Mouse (Mus musculus) adrenal gland, postnatal 10 days (tissue): ENCODE results near the gene Acsm3. TPM values are rescaled to one million over a fixed set of nuclear protein-coding genes. Genes with fewer than 3 reads are reported as not detected.
"Not testable (repeated sequence)": the region's sequence is repeated elsewhere in the genome, so short reads cannot be mapped to it uniquely, and the experiment has no call there.

ENCODE experiments used
- DNase-seq: peaks from one replicate; pipeline ENCODE4 v3.0.0; 2021; ENCODE audit warnings: mixed read lengths
- long read RNA-seq, 2 experiments: library from polyadenylated mRNA; stranded (forward); transcript quantifications; one replicate each; pipeline ENCODE4 v2.0.0; 2021
- total RNA-seq, 2 experiments: library from RNA; stranded (reverse); gene quantifications; 2 replicates each; pipeline ENCODE4 v1.2.3; 2021

The Acsm3 gene
- total RNA-seq, result 10 to 100 TPM; 23.5 to 31.0 TPM
- long read RNA-seq, experiment 1, transcript Acsm3-203 (15 exons, 2,557 nt), result major isoform, 11 of 27 reads
- long read RNA-seq, experiment 1, transcript Acsm3-201 (15 exons, 2,651 nt), result minor isoform, 7 of 27 reads
- long read RNA-seq, experiment 1, partial matches to known transcripts, result 2 of 27 reads
- long read RNA-seq, experiment 1, other reads (novel, unspliced or antisense), result 7 of 27 reads
- long read RNA-seq, experiment 2, partial matches to known transcripts, result 1 of 8 reads
- long read RNA-seq, experiment 2, other reads (novel, unspliced or antisense), result 3 of 8 reads

- DNase-seq, result peak; percentile 37
These were observed at the start of gene Acsm3 for GRCm38 (mm10) chr7:119760527-119760951. TSS of gene Acsm3 (plus strand) at chr7:119760923.

- DNase-seq, result no peak
These were observed 46.6 kb upstream of the Acsm3 start for GRCm38 (mm10) chr7:119714111-119714510.

GRCm38 (mm10) chr7:119720253-119720946, 40.3 kb upstream of the Acsm3 start, which contains the start of gene Thumpd1:
TSS of gene Thumpd1 (minus strand) at chr7:119720798.
- DNase-seq, result peak; percentile 96

- DNase-seq, result no peak
These were observed 39.8 kb upstream of the Acsm3 start for GRCm38 (mm10) chr7:119720947-119721310.

- DNase-seq, result no peak
These were observed 33.1 kb upstream of the Acsm3 start for GRCm38 (mm10) chr7:119727621-119728020.

- DNase-seq, result peak; percentile 30
These were observed 29.5 kb upstream of the Acsm3 start for GRCm38 (mm10) chr7:119731262-119731661.

- no peak for DNase-seq
These were observed 21.8 kb upstream of the Acsm3 start for GRCm38 (mm10) chr7:119738877-119739276.

- DNase-seq, result not testable (repeated sequence)
These were observed 20.8 kb upstream of the Acsm3 start for GRCm38 (mm10) chr7:119739798-119740468.

- peak; percentile 49 for DNase-seq
These were observed 16.4 kb upstream of the Acsm3 start for GRCm38 (mm10) chr7:119744321-119744720.

- peak; percentile 36 for DNase-seq
These were observed 14.9 kb upstream of the Acsm3 start for GRCm38 (mm10) chr7:119745869-119746268.

GRCm38 (mm10) chr7:119748761-119749160, 12.0 kb upstream of the Acsm3 start:
- DNase-seq, result no peak

- DNase-seq, result peak; percentile 43
These were observed 10.8 kb upstream of the Acsm3 start for GRCm38 (mm10) chr7:119749942-119750341.

- no peak for DNase-seq
These were observed 7.0 kb upstream of the Acsm3 start for GRCm38 (mm10) chr7:119753696-119754095.

- no peak for DNase-seq
These were observed 1.5 kb downstream of the Acsm3 start for GRCm38 (mm10) chr7:119762166-119762697.

- DNase-seq, result no peak
These were observed 3.7 kb downstream of the Acsm3 start for GRCm38 (mm10) chr7:119764377-119764776.

- DNase-seq, result no peak
These were observed 6.3 kb downstream of the Acsm3 start for GRCm38 (mm10) chr7:119766996-119767395.

- no peak for DNase-seq
These were observed 9.2 kb downstream of the Acsm3 start for GRCm38 (mm10) chr7:119769895-119770294.

GRCm38 (mm10) chr7:119783453-119783852, 22.7 kb downstream of the Acsm3 start:
- peak; percentile 57 for DNase-seq

- no peak for DNase-seq
These were observed 24.2 kb downstream of the Acsm3 start for GRCm38 (mm10) chr7:119784908-119785307.

- no peak for DNase-seq
These were observed 28.3 kb downstream of the Acsm3 start for GRCm38 (mm10) chr7:119789024-119789423.

GRCm38 (mm10) chr7:119793586-119794250, 33.0 kb downstream of the Acsm3 start, which contains the start of the genes Rexo5 and Eri2:
TSS of gene Rexo5 (plus strand) at chr7:119794006.
TSS of gene Eri2 (minus strand) at chr7:119794058.
- peak; percentile 94 for DNase-seq

GRCm38 (mm10) chr7:119794251-119794638, 33.5 kb downstream of the Acsm3 start:
- no peak for DNase-seq
